Mouse (Mus musculus): Measurements from ENCODE around the gene Sec14l1. TPM values are rescaled to one million over a fixed set of nuclear protein-coding genes. Genes with fewer than 3 reads are reported as not detected.

Sec14l1 gene
- polyA plus RNA-seq, 1 experiment from 2014 or later: 33.2 TPM

GRCm38 (mm10) chr11:117073426-117073825, 41.5 kb upstream of the Sec14l1 start:
- Histone ChIP-seq H3K9ac (ENCODE audit: low read length) (no peak overlapping the region), H3K9me3 (ENCODE audit: control insufficient read depth, low read length) (no peaks in the 10 kb centered on the region), H3K27ac (replicated peaks in 1 of 2; ENCODE audit: control insufficient read depth in 1 of 2, insufficient read depth in 1 of 2, low read depth in 2 of 2, low read length in 2 of 2) (no peak overlapping the region), H3K4me2 (ENCODE audit: low read length) (no peak overlapping the region), H3K4me3 (ENCODE audit: control insufficient read depth in 1 of 2, insufficient read depth in 1 of 2, low read depth in 1 of 2, low read length in 2 of 2) (no peak overlapping the region), H3K4me1 (ENCODE audit: control insufficient read depth in 2 of 2, insufficient read depth in 2 of 2, low read length in 2 of 2) (peaks cover 9 to 14% of the 10 kb centered on the region in 2 experiments), H3K36me3 (ENCODE audit: control insufficient read depth, insufficient read depth, low read length) (peaks cover 9% of the 10 kb centered on the region), H3K27me3 (ENCODE audit: control insufficient read depth, insufficient read depth, low read length) (no peaks in the 10 kb centered on the region)
- no peak for ATAC-seq (ENCODE audit: insufficient number of reproducible peaks, insufficient read depth, low FRiP score, low read depth)
- 91% methylated on average over 9 of the region's 9 CpGs for WGBS

- peak; percentile 54 for ATAC-seq (ENCODE audit: insufficient number of reproducible peaks, insufficient read depth, low FRiP score, low read depth)
- Histone ChIP-seq H3K4me2 (ENCODE audit: low read length) (peak overlapping the region; percentile 98), H3K9ac (ENCODE audit: low read length) (peak overlapping the region; percentile 96), H3K4me3 (ENCODE audit: control insufficient read depth in 1 of 2, insufficient read depth in 1 of 2, low read depth in 1 of 2, low read length in 2 of 2) (peak overlapping the region; percentile 69 to 94), H3K9me3 (ENCODE audit: control insufficient read depth, low read length) (no peaks in the 10 kb centered on the region), H3K4me1 (ENCODE audit: control insufficient read depth in 2 of 2, insufficient read depth in 2 of 2, low read length in 2 of 2) (peaks cover 17 to 28% of the 10 kb centered on the region in 2 experiments), H3K27ac (replicated peaks in 1 of 2; ENCODE audit: control insufficient read depth in 1 of 2, insufficient read depth in 1 of 2, low read depth in 2 of 2, low read length in 2 of 2) (peak overlapping the region; percentile 30 to 65; a peak in 3 of 4 replicates), H3K27me3 (ENCODE audit: control insufficient read depth, insufficient read depth, low read length) (no peaks in the 10 kb centered on the region), H3K36me3 (ENCODE audit: control insufficient read depth, insufficient read depth, low read length) (peaks cover 37% of the 10 kb centered on the region)
- under 1% methylated on average over 54 of the region's 54 CpGs for WGBS
Measured at GRCm38 (mm10) chr11:117076576-117077196, 38.3 kb upstream of the Sec14l1 start.

GRCm38 (mm10) chr11:117077227-117077626, 37.7 kb upstream of the Sec14l1 start:
- H3K9me3 ChIP-seq (ENCODE audit: control insufficient read depth, low read length): no peaks in the 10 kb centered on the region
- ATAC-seq (ENCODE audit: insufficient number of reproducible peaks, insufficient read depth, low FRiP score, low read depth): no peak
- H3K4me3 ChIP-seq (ENCODE audit: control insufficient read depth in 1 of 2, insufficient read depth in 1 of 2, low read depth in 1 of 2, low read length in 2 of 2): peak overlapping the region; percentile 69 to 94
- peak overlapping the region in 1 of 2 experiments; percentile 65; a peak in 2 of 4 replicates for H3K27ac ChIP-seq (replicated peaks in 1 of 2; ENCODE audit: control insufficient read depth in 1 of 2, insufficient read depth in 1 of 2, low read depth in 2 of 2, low read length in 2 of 2)
- H3K9ac ChIP-seq (ENCODE audit: low read length): peak overlapping the region; percentile 96
- H3K27me3 ChIP-seq (ENCODE audit: control insufficient read depth, insufficient read depth, low read length): no peaks in the 10 kb centered on the region
- peak overlapping the region; percentile 98 for H3K4me2 ChIP-seq (ENCODE audit: low read length)
- 3% methylated on average over 8 of the region's 8 CpGs for WGBS
- peaks cover 37% of the 10 kb centered on the region for H3K36me3 ChIP-seq (ENCODE audit: control insufficient read depth, insufficient read depth, low read length)
- H3K4me1 ChIP-seq (ENCODE audit: control insufficient read depth in 2 of 2, insufficient read depth in 2 of 2, low read length in 2 of 2): peaks cover 21 to 34% of the 10 kb centered on the region in 2 experiments

GRCm38 (mm10) chr11:117077902-117078301, 37.1 kb upstream of the Sec14l1 start:
- peak overlapping the region; percentile 96 for H3K9ac ChIP-seq (ENCODE audit: low read length)
- H3K4me2 ChIP-seq (ENCODE audit: low read length): peak overlapping the region; percentile 98
- no peak overlapping the region for H3K27ac ChIP-seq (replicated peaks in 1 of 2; ENCODE audit: control insufficient read depth in 1 of 2, insufficient read depth in 1 of 2, low read depth in 2 of 2, low read length in 2 of 2)
- H3K9me3 ChIP-seq (ENCODE audit: control insufficient read depth, low read length): no peaks in the 10 kb centered on the region
- 83% methylated on average over 8 of the region's 8 CpGs for WGBS
- peaks cover 37% of the 10 kb centered on the region for H3K36me3 ChIP-seq (ENCODE audit: control insufficient read depth, insufficient read depth, low read length)
- H3K4me3 ChIP-seq (ENCODE audit: control insufficient read depth in 1 of 2, insufficient read depth in 1 of 2, low read depth in 1 of 2, low read length in 2 of 2): peak overlapping the region; percentile 15 to 94; a peak in 1 of 4 replicates
- ATAC-seq (ENCODE audit: insufficient number of reproducible peaks, insufficient read depth, low FRiP score, low read depth): no peak
- H3K4me1 ChIP-seq (ENCODE audit: control insufficient read depth in 2 of 2, insufficient read depth in 2 of 2, low read length in 2 of 2): peaks cover 27 to 40% of the 10 kb centered on the region in 2 experiments
- no peaks in the 10 kb centered on the region for H3K27me3 ChIP-seq (ENCODE audit: control insufficient read depth, insufficient read depth, low read length)

GRCm38 (mm10) chr11:117078637-117079240, 36.2 kb upstream of the Sec14l1 start:
- peaks cover 30 to 48% of the 10 kb centered on the region in 2 experiments for H3K4me1 ChIP-seq (ENCODE audit: control insufficient read depth in 2 of 2, insufficient read depth in 2 of 2, low read length in 2 of 2)
- H3K9ac ChIP-seq (ENCODE audit: low read length): no peak overlapping the region
- H3K36me3 ChIP-seq (ENCODE audit: control insufficient read depth, insufficient read depth, low read length): peaks cover 37% of the 10 kb centered on the region
- no peaks in the 10 kb centered on the region for H3K9me3 ChIP-seq (ENCODE audit: control insufficient read depth, low read length)
- 88% methylated on average over 12 of the region's 12 CpGs for WGBS
- H3K4me3 ChIP-seq (ENCODE audit: control insufficient read depth in 1 of 2, insufficient read depth in 1 of 2, low read depth in 1 of 2, low read length in 2 of 2): no peak overlapping the region
- no peak for ATAC-seq (ENCODE audit: insufficient number of reproducible peaks, insufficient read depth, low FRiP score, low read depth)
- H3K27ac ChIP-seq (replicated peaks in 1 of 2; ENCODE audit: control insufficient read depth in 1 of 2, insufficient read depth in 1 of 2, low read depth in 2 of 2, low read length in 2 of 2): no peak overlapping the region
- no peaks in the 10 kb centered on the region for H3K27me3 ChIP-seq (ENCODE audit: control insufficient read depth, insufficient read depth, low read length)
- no peak overlapping the region for H3K4me2 ChIP-seq (ENCODE audit: low read length)

- no peak overlapping the region for H3K9ac ChIP-seq (ENCODE audit: low read length)
- H3K36me3 ChIP-seq (ENCODE audit: control insufficient read depth, insufficient read depth, low read length): peaks cover 37% of the 10 kb centered on the region
- H3K4me3 ChIP-seq (ENCODE audit: control insufficient read depth in 1 of 2, insufficient read depth in 1 of 2, low read depth in 1 of 2, low read length in 2 of 2): no peak overlapping the region
- H3K9me3 ChIP-seq (ENCODE audit: control insufficient read depth, low read length): no peaks in the 10 kb centered on the region
- H3K27me3 ChIP-seq (ENCODE audit: control insufficient read depth, insufficient read depth, low read length): no peaks in the 10 kb centered on the region
- WGBS: 91% methylated on average over 17 of the region's 17 CpGs
- H3K4me1 ChIP-seq (ENCODE audit: control insufficient read depth in 2 of 2, insufficient read depth in 2 of 2, low read length in 2 of 2): peaks cover 30 to 48% of the 10 kb centered on the region in 2 experiments
- ATAC-seq (ENCODE audit: insufficient number of reproducible peaks, insufficient read depth, low FRiP score, low read depth): no peak
- no peak overlapping the region for H3K27ac ChIP-seq (replicated peaks in 1 of 2; ENCODE audit: control insufficient read depth in 1 of 2, insufficient read depth in 1 of 2, low read depth in 2 of 2, low read length in 2 of 2)
- no peak overlapping the region for H3K4me2 ChIP-seq (ENCODE audit: low read length)
Measured at GRCm38 (mm10) chr11:117079651-117080190, 35.2 kb upstream of the Sec14l1 start.

GRCm38 (mm10) chr11:117080209-117080608, 34.8 kb upstream of the Sec14l1 start:
- Histone ChIP-seq H3K36me3 (ENCODE audit: control insufficient read depth, insufficient read depth, low read length) (peaks cover 37% of the 10 kb centered on the region), H3K27ac (replicated peaks in 1 of 2; ENCODE audit: control insufficient read depth in 1 of 2, insufficient read depth in 1 of 2, low read depth in 2 of 2, low read length in 2 of 2) (peak overlapping the region in 1 of 2 experiments; percentile 89; a peak in 2 of 4 replicates), H3K27me3 (ENCODE audit: control insufficient read depth, insufficient read depth, low read length) (no peaks in the 10 kb centered on the region), H3K4me2 (ENCODE audit: low read length) (no peak overlapping the region), H3K4me3 (ENCODE audit: control insufficient read depth in 1 of 2, insufficient read depth in 1 of 2, low read depth in 1 of 2, low read length in 2 of 2) (no peak overlapping the region), H3K4me1 (ENCODE audit: control insufficient read depth in 2 of 2, insufficient read depth in 2 of 2, low read length in 2 of 2) (peaks cover 30 to 48% of the 10 kb centered on the region in 2 experiments), H3K9ac (ENCODE audit: low read length) (peak overlapping the region; percentile 2; the same call in 1 of the 2 replicates), H3K9me3 (ENCODE audit: control insufficient read depth, low read length) (no peaks in the 10 kb centered on the region)
- no peak for ATAC-seq (ENCODE audit: insufficient number of reproducible peaks, insufficient read depth, low FRiP score, low read depth)
- 83% methylated on average over 11 of the region's 11 CpGs for WGBS

Measured in heart, embryonic 14.5 days (tissue).